Mouse (Mus musculus) midbrain, embryonic 15.5 days (tissue): ENCODE data around the gene Stom. TPM values are rescaled to one million over a fixed set of nuclear protein-coding genes. Genes with fewer than 3 reads are reported as not detected.

ENCODE experiments used
- ATAC-seq: fragments of 200-750 bp; cut with Nextera tagmentation; replicated peaks from 2 replicates; pipeline ENCODE4 v1.8.0; 2017; ENCODE audit warnings: moderate TSS enrichment
- H3K27ac ChIP-seq: fragments of 300-500 bp; sonication (generic); 2 replicates; pipeline ENCODE4 v1.5.1; 2015; ENCODE audit warnings: mild to moderate bottlenecking, inconsistent platforms
- H3K27me3 ChIP-seq: fragments of 300-500 bp; sonication (generic); replicated peaks from 2 replicates; pipeline ENCODE4 v1.6.1; 2015; ENCODE audit warnings: inconsistent platforms
- H3K36me3 ChIP-seq: fragments of 300-500 bp; sonication (generic); replicated peaks from 2 replicates; pipeline ENCODE4 v1.6.1; 2015; ENCODE audit warnings: inconsistent platforms
- H3K4me1 ChIP-seq: fragments of 300-500 bp; sonication (generic); 2 replicates; pipeline ENCODE4 v1.6.1; 2015; ENCODE audit warnings: inconsistent platforms
- H3K4me2 ChIP-seq: fragments of 300-500 bp; sonication (generic); 2 replicates; pipeline ENCODE4 v1.6.1; 2015; ENCODE audit warnings: inconsistent platforms, mild to moderate bottlenecking, moderate library complexity
- H3K4me3 ChIP-seq: fragments of 300-500 bp; sonication (generic); 2 replicates; pipeline ENCODE4 v1.5.1; 2015; ENCODE audit warnings: mild to moderate bottlenecking, inconsistent platforms
- H3K9ac ChIP-seq: fragments of 300-500 bp; sonication (generic); 2 replicates; pipeline ENCODE4 v1.6.1; 2015; ENCODE audit warnings: mild to moderate bottlenecking, inconsistent platforms
- H3K9me3 ChIP-seq: fragments of 300-500 bp; sonication (generic); 2 replicates; pipeline ENCODE4 v1.6.1; 2016; ENCODE audit warnings: inconsistent platforms
- WGBS: fragments of 180-500 bp; shearing (Covaris S2); methylation state at CpG from one replicate; pipeline ENCODE4 v1.1.7; 2015; ENCODE audit warnings: mixed read lengths; 5-methylcytosine and 5-hydroxymethylcytosine counted together
- polyA plus RNA-seq: library from polyadenylated mRNA; unstranded; fragments of >200 nt; fragmentation: Nextera tagmentation; extraction: Ambion mirVana; gene quantifications from 2 replicates; pipeline ENCODE4 v1.2.1, GENCODE M21; 2015

The Stom gene
- polyA plus RNA-seq, 1 experiment from 2014 or later = 13.1 TPM

DNA sequence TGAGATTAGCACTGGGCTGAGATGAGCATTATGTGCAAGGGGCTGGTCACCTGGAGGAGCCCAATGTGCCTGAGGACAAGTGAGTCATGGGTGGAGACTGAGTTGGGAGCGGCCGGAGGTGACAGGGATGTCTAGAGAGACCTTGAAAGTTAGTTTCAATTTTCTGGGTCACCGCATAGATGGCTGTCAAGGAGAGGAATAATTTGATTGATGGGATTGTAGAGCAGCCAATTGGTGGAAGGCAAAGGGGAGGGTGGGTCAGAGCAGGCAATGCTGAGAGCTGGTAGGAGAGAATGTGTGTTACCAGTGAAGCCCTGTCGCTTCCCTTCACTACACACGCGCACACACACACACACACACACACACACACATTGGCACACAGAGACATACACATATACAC is 67.6 kb downstream of the Stom start:
- Histone ChIP-seq H3K4me3 (no peak overlapping the region), H3K36me3 (no peaks in the 10 kb centered on the region), H3K27me3 (no peaks in the 10 kb centered on the region), H3K9ac (no peak overlapping the region), H3K4me1 (peaks cover 4% of the 10 kb centered on the region; the same call in 1 of the 2 replicates), H3K9me3 (no peaks in the 10 kb centered on the region), H3K4me2 (no peak overlapping the region), H3K27ac (no peak overlapping the region)
- no peak for ATAC-seq
- WGBS = 85% methylated on average over 6 of the region's 6 CpGs

DNA sequence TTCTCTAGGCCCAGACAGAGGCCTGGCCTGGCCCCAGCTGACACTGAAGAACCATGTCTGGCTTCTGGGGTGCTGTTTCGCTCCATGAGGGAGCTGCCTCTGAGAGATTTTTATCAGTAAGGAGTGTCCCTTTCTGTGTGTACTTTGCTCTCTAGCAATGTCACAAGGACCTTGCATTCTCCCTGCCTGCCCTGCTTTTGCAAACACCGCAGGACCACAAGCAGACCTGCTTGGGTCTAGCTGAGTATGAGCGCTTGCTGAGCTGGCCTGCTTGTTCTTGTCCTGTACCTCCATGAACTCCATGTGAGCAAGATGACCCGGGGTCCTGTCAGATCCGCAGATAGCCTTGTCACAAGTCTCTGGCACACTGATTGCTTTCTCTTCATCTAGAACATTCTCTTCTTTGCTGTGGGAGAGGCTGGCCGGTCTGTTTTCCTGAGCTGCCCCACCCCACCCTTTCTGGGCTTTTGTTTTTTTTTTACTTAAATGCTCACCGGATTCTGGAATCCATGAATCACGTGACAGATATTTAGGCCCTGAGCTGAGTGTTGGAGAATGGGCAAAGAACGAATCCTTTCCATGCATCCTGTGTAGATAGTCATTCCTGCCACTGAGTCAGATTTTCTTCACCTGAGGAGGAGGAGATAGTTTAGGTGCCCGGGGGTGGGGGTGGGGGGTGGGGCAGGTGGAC is 68.8 kb downstream of the Stom start:
- no peaks in the 10 kb centered on the region for H3K36me3 ChIP-seq
- 83% methylated on average over 10 of the region's 10 CpGs for WGBS
- H3K4me1 ChIP-seq = peaks cover 4% of the 10 kb centered on the region; the same call in 1 of the 2 replicates
- no peak overlapping the region for H3K4me2 ChIP-seq
- H3K27ac ChIP-seq = no peak overlapping the region
- H3K4me3 ChIP-seq = no peak overlapping the region
- no peaks in the 10 kb centered on the region for H3K9me3 ChIP-seq
- H3K9ac ChIP-seq = no peak overlapping the region
- H3K27me3 ChIP-seq = no peaks in the 10 kb centered on the region
- no peak for ATAC-seq

DNA sequence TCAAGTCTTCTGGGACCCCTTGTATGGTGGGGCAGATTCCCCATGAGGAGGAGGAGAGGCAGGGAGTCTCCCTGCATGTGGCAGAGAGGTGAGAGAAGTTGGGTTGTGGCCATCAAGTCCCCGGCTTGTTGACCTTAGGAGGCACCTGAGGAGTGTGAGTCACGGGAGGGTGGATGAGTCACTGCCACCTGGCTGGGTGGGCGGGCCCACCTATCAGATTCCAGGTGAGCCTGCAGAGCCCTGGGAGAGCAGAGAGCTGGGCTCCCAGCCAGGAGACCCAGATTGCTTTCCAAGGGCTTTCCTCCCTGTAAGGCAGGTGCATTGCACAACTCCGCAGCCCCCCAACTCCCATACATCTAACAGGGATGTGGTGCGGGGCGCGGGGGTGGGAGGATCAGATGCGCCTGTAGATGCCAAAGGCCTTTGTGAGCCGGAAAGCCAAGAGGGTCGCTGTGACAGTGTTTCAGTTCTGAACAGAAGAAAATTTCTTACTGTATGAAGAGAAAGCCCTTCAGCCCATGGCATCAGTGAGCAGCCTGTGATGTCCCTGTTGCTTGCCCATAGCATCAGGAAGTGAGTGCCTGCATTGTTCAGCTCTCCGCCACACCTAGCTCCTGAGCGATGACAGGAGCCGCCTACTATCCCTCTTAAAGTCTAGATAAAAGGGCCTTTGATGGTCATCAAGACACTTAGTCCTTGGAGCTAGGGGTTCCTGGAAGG is 69.5 kb downstream of the Stom start:
- WGBS = 86% methylated on average over 13 of the region's 13 CpGs
- peaks cover 4% of the 10 kb centered on the region; the same call in 1 of the 2 replicates for H3K4me1 ChIP-seq
- no peak overlapping the region for H3K4me3 ChIP-seq
- H3K9me3 ChIP-seq = no peaks in the 10 kb centered on the region
- H3K27ac ChIP-seq = no peak overlapping the region
- H3K36me3 ChIP-seq = no peaks in the 10 kb centered on the region
- no peak for ATAC-seq
- H3K27me3 ChIP-seq = no peaks in the 10 kb centered on the region
- H3K9ac ChIP-seq = no peak overlapping the region
- H3K4me2 ChIP-seq = no peak overlapping the region

DNA sequence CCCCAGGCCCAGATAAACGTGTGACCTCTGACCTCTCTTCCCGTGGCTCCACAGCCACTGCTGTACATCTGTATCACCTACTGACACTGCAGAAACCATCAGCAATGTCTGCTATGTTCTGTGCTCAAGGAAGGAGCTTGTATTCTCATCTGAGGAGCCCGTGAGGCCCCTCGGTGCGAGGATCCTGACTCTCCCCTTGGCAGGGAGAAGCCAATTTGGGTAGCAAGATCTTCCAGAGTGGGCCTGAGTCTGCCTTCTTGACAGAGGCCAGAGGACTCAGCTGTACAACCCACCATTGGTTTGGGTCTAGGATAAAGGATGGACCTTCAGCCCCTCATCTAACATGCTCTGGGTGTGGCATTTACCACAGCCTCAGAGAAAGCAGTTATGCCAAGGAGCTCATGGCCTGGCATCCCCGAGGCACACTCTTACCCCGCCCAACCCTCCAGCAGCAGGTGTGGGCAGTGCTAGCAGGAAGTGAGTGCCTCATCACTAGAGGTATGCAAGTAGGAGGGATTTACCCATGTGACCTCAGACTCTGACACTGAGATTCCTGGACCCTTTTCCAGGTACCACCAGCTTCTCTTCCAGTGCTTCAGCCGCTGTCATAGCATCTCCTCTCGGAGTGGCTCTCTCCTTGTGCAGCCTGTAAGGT is 70.4 kb downstream of the Stom start:
- Histone ChIP-seq H3K9ac (no peak overlapping the region), H3K4me2 (no peak overlapping the region), H3K36me3 (no peaks in the 10 kb centered on the region), H3K27me3 (no peaks in the 10 kb centered on the region), H3K27ac (no peak overlapping the region), H3K9me3 (no peaks in the 10 kb centered on the region), H3K4me3 (no peak overlapping the region), H3K4me1 (peaks cover 4% of the 10 kb centered on the region; the same call in 1 of the 2 replicates)
- ATAC-seq = no peak
- 75% methylated on average over 9 of the region's 9 CpGs for WGBS

DNA sequence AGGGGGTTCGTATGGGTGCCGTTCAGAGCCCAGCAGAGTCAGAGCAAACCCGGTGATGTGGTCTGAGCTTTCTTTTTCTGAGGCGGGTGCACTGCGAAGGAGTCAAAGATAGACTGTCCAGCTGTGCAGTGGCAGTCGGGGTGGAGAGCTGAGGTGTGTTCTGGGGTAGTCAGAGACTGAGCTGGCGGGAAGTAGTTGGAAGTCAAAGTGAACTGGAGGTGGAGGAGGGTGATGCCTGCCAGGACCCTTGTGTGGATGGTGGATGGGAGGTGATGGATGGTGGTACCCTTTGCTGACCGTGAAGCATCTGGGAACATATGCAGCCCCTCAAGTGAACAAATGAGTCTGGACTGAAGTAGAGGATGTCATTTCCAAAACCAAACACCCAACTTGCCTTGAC is 71.0 kb downstream of the Stom start:
- Histone ChIP-seq H3K9ac (no peak overlapping the region), H3K27ac (no peak overlapping the region), H3K4me2 (no peak overlapping the region), H3K27me3 (no peaks in the 10 kb centered on the region), H3K9me3 (no peaks in the 10 kb centered on the region), H3K4me3 (no peak overlapping the region), H3K36me3 (no peaks in the 10 kb centered on the region), H3K4me1 (peaks cover 4% of the 10 kb centered on the region; the same call in 1 of the 2 replicates)
- no peak for ATAC-seq
- 92% methylated on average over 8 of the region's 8 CpGs for WGBS

DNA sequence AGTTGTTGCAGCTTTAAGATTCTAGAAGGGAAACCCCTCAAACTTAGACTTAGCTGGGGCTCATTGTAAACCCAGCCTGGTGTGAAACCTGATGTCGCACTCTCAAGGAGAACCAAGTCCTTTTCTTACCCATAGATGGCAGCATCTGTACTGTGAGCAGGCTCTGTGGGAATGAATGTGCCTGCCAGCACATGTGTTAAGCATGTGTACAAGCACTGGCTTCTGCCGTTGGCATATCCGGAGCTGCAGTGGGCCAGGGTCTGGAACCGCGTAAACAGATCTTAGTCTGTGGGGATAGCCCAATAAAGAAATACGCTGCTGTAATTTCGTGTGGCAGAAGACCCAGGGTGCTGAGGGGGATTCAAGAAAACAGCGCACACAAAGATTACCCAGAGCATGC is 71.5 kb downstream of the Stom start:
- H3K9me3 ChIP-seq = no peaks in the 10 kb centered on the region
- no peak overlapping the region for H3K27ac ChIP-seq
- no peaks in the 10 kb centered on the region for H3K36me3 ChIP-seq
- peaks cover under 1% of the 10 kb centered on the region; the same call in 1 of the 2 replicates for H3K4me1 ChIP-seq
- no peak overlapping the region for H3K4me3 ChIP-seq
- H3K27me3 ChIP-seq = no peaks in the 10 kb centered on the region
- ATAC-seq = peak; percentile 78
- H3K9ac ChIP-seq = no peak overlapping the region
- 53% methylated on average over 8 of the region's 8 CpGs for WGBS
- H3K4me2 ChIP-seq = no peak overlapping the region

DNA sequence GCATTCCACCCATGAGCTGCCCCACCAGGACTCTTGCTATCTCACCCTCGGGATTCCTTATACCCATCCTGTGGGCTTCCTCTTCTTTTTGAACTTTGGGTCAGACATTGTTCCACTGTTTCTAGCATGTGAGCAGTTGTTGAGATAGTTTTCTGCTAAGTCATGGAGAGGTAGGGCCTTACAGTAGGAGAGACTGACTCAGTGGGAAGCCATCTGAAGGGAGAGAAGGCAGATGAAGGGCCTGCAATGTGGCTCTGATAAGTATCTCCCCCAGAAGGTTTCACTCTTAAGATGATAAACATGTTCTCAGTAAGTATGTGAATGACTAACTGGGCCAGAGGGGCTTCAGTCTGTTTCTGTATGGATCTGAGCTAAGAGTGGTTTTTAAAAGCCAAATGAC is 72.7 kb downstream of the Stom start:
- Histone ChIP-seq H3K9me3 (no peaks in the 10 kb centered on the region), H3K4me2 (no peak overlapping the region), H3K4me1 (no peaks in the 10 kb centered on the region), H3K9ac (no peak overlapping the region), H3K4me3 (no peak overlapping the region), H3K27ac (no peak overlapping the region), H3K36me3 (no peaks in the 10 kb centered on the region), H3K27me3 (no peaks in the 10 kb centered on the region)
- no peak for ATAC-seq
- WGBS = 83% methylated on average over 1 of the region's 1 CpGs

Other genes with a start within 250 kb of the Stom start
- gene AI182371, start 235.4 kb downstream of the Stom start, polyA plus RNA-seq = 0.32 and 0.74 TPM in 2 replicates
- 10.5 and 10.8 TPM in 2 replicates for gene Cntrl, start 227.5 kb downstream of the Stom start, polyA plus RNA-seq
- gene Rab14, start 135.9 kb downstream of the Stom start, polyA plus RNA-seq = 400 and 424 TPM in 2 replicates
- gene Gsn, start 80.6 kb downstream of the Stom start, polyA plus RNA-seq = 18.9 and 19.2 TPM in 2 replicates
- gene 4930568D16Rik, start 30.8 kb upstream of the Stom start, polyA plus RNA-seq = not detected in 2 replicates
- gene 4930402F06Rik, start 60.2 kb upstream of the Stom start, polyA plus RNA-seq = not detected in 2 replicates
- 6.3 and 6.6 TPM in 2 replicates for gene Ggta1, start 126.3 kb upstream of the Stom start, polyA plus RNA-seq
- 75.5 and 79.7 TPM in 2 replicates for gene Dab2ip, start 221.3 kb upstream of the Stom start, polyA plus RNA-seq